Mouse (Mus musculus): Measurements from ENCODE around the gene Klf16.
"Not testable (repeated sequence)": the region's sequence is repeated elsewhere in the genome, so short reads cannot be mapped to it uniquely, and the experiment has no call there.

Klf16 gene

DNA sequence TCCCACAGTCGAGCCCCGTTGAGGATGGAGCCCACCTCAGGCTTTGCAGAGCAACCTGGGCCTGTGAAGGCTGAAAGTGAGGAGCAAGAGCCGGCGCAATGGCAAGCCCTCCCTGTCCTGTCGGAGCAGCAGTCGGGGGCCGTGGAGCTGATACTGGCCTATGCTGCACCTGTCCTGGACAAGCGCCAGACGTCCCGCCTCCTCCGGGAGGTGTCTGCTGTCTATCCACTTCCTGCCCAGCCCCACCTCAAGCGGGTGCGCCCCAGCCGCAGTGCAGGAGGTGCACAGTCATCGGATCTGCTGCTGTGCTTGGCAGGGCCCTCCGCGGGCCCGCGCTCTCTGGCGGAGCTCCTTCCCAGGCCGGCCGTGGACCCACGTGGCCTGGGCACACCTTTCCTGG lies 29.2 kb upstream of the Klf16 start:
- no peak for DNase-seq (ENCODE audit: low spot score in 2 of 2)

DNA sequence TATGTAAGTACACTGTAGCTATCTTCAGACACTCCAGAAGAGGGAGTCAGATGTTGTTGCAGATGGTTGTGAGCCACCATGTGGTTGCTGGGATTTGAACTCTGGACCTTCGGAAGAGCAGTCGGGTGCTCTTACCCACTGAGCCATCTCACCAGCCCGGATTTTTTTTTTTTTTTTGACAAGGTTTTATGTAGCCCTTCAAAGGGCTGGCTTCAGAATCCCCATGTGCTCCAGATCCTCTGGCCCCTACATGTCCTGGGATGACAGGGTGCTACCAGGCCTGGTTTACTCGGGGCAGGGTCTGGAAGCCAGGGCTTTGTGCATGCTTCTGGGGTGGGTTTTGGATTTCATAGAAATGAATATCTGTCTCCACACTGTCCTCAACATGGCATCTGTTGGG lies 28.6 kb upstream of the Klf16 start, which contains the start of gene Gm49322:
Gene Gm49322, plus strand, starts transcription at position 301 of the 400 bp plus-strand sequence.
- DNase-seq (ENCODE audit: low spot score in 2 of 2), result not testable (repeated sequence)

DNA sequence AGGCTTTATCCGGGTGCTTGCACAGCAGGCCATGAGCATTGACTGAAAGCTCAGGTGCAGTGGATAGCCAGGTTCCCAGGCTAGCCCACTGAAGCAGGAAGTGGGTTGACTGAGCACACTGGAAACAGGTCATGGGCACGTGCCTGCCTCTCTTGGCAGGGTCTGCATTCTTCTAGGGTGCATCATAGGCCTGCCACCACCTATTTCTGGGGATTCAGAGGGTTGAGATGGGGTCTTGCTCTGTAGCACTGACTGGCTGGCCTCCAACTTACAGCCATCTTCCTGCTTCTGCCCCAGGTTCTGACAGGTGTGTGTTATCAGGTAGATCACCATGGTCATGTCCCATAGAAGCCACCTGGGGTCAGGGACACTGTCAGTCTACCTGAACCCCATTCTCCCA lies 27.9 kb upstream of the Klf16 start:
- DNase-seq (ENCODE audit: low spot score in 2 of 2), result no peak

DNA sequence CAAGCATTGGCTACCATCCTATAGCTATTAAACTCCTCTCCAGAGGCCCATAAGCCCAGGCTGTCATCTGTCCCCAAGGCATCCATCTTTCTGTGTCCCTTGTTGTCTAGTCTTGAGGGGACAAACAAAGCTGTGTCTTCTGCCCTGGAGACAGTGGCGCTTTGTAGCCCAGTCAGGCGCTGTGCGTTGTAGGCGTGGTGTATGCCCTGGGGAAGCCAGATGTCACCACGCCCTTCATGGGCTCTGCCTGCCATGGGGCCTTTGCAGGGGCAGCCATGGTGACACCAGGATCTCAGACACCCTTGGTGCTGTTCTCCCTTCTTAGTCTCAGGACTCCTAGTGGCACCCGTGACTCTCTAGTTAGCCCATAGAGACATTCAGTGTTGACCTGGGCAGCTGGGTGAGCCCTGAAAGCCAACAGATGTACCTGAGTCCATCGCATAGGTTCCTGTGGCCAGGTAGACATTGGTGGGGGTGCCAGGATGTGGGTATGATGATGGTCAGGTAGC lies 26.9 kb upstream of the Klf16 start:
- DNase-seq (ENCODE audit: low spot score in 2 of 2), result no peak

DNA sequence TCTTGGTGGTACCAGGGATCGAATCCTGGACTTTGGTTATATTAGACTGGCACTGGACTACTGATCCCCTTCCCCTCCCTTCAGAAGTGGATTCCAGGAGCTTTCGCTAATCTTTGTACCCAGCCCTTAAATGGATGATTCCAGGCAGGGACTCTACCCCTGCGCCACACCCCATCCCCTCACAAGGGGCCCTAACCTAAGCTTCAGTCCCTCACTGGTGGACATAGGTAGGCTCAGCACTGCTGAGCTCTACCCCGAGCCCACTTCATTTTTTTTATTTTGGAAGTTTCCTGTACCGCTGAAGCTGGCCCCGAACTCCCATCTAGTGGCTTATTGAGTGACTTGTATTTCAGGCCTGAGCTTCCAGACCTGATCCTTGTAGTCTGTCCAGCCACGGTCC lies 26.2 kb upstream of the Klf16 start:
- DNase-seq (ENCODE audit: low spot score in 2 of 2), result no peak

DNA sequence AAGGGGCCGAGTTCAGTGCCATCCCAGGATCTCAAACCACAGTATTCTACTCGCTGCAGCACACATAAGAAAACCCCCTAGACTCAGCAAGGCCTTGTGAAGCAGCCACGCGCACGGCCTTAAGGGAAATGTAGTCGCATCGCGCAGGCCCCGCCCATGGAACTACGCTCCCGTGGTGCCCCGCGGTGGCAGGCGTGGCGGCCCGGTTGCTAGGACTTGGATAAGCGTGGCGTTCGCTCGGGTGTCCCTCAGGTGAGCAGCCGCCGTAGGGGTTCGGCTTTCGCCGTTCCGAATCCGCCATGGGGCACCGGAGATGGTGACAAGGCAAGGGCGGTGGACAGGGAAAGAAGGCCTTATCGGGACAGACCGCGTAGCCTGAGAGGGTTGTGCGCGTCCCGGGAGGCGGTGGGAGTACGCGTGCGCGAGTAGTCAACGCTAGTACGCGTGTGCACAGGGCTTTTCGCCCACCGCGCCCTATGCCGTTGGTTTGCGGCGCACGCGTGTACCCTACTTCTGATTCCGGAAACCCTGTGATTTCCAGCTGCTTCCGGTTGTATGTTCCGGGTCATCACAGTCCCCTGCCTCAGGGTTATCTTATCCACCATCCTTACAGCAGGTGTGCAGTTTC lies 25.7 kb upstream of the Klf16 start, which contains the start of the genes Scamp4 and Adat3:
Gene Scamp4, plus strand, starts transcription at position 175 of the 628 bp plus-strand sequence.
Gene Adat3, plus strand, starts transcription at position 183 of the 628 bp plus-strand sequence.
- DNase-seq (ENCODE audit: low spot score in 2 of 2), result peak; percentile 97

DNA sequence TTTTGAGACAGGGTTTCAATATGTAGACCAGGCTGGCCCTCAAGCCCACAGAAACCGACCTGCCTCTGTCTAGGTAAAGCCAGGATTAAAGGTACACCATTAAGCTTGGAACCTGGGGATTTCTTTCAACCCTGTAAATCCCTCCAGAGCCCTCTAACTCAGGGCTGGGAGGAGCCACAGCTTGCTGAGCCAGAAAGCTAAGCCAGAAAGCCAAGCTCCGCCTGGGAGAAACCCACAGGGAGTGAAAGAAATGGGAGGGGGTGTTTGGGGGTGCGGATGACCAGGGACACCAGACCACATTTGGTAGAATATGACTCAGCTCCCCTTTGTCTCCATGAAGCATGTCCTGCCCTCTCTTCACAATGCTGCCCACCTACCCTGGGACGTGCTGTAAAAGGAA lies 19.2 kb upstream of the Klf16 start:
- no peak for DNase-seq (ENCODE audit: low spot score in 2 of 2)

DNA sequence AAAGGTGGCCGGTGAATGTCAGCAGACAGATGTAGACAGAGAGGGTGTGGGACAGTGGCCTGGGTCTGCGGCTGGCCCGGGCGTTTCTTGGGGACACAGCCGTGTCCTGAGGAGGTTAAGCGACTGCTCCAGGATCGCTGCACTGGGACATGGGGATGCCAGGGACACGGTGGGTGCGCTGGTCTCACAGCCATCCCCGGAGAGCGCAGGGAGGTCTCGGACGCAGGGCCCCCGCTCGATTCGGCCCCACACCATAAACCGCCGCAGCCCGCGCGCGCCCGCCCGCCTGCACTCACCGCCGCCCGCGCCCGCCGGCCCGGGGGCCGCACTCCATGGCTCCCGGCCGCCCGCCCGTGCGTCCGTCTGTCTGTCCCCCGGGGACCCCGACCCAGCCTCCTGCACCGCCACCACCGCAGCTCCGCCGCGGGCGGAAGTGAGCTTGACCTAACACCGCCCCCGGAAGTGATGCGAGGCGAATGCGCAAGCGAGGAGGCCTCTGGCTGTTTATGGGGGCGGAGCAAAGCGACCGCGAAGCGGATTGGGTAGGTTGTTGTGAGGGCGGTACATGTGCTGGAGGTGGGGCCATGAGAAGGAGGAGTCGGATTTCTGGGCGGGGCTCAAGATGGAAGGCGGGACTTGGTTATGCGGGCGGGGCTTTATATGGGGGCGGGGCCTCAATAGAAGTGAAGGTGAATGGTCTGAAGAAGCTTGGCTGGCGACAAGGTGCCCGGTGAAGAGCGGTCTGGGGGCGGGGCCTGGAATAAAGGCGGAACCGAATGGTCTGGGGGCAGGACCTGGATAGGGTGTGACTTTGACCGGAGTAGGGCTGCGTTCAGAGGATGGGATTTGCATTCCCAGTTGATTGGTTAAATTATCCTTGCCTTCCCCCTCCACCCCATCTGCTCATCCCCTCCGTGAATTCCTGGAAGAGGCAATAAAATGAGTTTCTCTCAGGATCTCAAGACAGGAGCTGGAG lies 13.0 kb upstream of the Klf16 start, which contains the start of gene Abhd17a:
Gene Abhd17a, minus strand, starts transcription at position 463 of the 976 bp plus-strand sequence.
- DNase-seq (ENCODE audit: low spot score in 2 of 2), result peak; percentile 98

DNA sequence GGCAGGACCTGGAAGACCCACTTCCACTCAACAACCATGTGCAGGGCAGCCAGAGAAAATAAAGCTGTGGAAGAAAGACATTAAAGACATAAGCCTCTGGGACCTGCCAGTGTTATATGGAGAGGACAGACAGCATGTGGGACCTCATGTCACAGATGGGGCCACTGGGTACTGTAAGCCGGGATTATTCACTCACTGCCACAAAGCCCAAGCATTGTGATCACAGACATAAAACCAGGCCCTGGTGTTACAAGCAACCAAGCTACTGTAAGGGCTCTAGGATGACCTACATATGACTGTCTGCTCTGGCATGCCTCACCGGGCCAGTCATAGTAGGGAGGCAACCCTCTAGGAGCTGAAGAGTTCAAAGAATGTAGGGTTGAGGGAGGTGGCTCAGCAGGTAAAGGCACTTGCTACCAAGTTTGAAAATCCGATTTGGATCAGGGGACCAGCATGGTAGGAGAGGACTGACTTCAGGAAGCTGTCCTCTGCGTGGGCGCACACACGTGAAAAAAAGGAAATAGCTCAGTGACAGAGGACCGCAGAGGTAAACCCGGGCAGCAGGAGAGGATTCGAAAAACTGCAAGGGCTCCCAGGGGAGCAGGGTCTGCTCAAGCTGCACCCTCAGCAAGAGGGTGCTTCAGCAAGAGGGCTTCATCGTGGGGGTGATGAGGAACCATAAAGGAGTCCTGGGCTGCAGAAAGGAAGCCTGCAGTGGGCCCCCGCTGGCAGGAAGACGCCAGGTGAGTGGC lies 12.2 kb upstream of the Klf16 start:
- DNase-seq (ENCODE audit: low spot score in 2 of 2), result peak; percentile 46 to 55

DNA sequence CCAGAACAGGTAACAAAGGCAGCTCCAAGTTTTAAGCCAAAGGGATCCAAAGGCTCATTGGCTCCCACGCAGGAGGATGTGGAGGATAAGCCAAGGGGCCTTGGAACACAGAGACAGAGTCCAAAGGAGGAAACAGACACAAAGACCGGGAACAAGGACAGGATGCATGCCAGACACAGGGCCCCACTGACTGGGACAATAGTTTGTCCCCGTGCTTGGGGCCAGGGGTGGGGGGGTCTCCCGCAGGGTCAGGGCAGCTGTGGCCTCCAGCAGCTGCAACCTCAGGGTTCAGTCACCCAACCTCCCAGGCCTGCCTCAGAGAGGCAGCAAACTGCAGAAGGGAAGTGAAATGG lies 10.2 kb upstream of the Klf16 start:
- DNase-seq (ENCODE audit: low spot score in 2 of 2), result peak in 1 of 2 experiments; percentile 32

DNA sequence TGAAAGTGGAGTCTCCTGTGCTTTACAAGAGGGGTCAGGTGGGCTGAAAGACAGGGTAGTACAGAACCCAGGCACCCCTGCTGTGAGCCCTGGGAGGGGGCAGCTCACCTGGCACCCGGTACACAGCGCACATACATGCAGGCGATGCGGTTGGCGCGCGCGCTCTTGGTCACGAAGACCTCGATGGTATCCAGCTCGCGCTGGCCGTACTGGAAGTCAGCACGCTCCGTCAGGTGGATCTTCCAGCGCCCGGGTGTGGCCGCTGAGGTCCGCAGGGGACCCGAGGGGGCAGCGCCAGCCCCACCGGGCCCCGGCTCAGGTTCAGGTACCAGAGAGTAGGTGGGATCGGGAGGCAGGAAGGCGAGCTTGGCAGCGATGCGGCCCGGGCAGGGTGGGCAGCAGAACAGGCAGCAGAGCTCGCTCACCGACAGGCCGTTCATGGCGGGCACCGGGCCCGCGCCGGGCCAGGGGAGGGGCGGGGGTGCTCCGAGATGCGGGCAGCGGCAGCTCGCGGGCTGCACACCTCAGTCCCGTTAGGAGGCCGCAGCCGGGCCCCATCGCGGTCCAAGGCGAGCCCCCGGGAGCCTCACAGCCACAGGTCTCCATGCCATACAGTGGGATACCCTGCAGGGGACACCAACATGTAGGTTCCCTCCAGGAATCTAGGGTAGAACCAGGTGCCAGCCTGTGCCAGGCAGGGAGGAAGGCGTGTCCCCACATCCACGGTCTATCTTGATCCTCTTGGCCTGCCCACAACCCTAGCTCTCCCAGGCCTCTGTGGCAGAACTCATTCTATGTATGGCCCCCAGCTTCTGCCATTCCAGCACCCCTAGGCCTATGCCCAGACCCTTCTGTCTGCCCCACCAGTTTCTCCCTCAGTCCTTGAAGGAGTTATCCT lies 9.5 kb upstream of the Klf16 start:
- peak in 1 of 2 experiments; percentile 37 for DNase-seq (ENCODE audit: low spot score in 2 of 2)

DNA sequence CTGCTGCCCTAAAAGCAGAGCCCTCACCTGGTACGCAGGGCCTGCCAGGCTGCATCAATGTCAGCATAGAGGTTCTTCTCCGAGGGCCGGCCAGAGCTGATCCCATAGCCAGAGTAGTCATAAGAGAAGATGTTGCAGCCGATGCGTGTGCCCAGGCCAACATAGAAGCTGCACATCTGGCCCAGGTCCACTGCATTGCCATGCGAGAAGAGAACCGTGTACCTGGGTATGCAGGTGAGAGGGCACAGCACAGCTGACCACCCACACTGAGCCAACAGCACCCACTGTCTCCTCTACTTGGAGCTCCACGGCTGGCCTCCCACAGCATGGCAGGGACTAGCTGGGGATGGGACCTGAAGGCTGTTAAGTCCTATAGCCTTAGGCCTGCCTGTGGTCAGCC lies 8.5 kb upstream of the Klf16 start:
- peak in 1 of 2 experiments; percentile 26 for DNase-seq (ENCODE audit: low spot score in 2 of 2)

DNA sequence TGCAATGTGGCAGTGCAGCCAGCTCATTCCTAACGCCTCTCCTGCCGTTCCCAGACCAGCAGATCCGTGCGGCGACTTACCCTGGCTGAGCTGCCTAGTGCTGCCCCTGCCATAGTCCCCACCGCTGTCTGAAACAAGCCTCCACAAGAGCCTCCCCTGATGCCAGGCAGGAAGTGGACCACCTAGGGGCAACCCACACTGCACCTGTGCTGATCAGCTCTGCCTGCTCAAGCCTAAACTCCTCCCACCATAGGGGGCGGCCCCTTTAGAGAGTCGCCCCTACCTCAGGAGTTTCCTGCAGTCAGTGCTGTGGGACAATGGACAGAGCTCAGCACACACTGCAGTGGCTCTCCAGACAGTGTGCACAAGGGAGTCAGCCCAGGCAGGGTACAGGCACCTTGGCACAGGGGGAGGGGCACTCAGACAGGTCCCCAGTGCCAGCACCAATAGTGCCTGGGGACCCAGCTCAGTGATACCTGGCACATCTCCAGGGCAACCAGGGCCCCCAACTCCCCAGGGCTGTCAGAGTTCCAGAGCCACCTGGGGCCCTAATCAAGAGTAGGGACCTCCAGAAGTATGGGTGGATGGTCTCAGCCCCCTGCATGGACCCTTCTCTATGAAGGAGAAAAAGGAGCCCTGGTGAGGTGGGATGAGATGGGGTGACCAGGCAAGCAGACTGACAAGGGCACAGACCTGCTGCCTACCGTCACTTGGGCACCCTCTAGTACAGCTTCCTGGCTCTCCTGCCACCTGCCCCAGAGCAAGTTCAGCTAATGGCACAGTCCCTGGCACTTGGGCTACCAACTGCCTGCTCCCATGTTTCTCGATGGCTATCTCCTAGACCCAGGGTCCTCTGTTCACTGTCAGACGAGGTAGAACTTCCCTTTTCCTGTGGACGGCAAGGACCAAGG lies 7.8 kb upstream of the Klf16 start:
- peak in 1 of 2 experiments; percentile 33 for DNase-seq (ENCODE audit: low spot score in 2 of 2)

DNA sequence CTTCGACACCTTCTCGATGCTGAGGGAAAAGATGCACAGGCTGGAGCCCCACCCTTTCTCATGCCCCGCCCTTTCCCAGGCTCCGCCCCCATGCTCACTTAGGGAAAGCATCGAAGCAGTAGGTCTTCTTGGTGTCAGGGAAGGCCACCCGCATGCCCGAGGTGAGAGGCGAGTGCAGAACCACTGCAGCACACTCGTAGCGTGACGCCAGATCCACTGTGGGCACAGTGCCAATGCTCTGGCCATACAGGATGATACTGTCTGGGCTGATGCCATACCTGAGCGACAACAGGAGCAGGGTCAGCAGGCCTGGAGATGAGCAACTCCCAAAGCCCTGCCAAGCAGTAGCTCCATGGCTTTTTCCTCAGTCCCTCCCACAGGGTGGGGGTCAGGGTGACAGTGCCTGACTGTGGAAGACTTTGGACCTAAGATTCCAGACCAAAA lies 6.9 kb upstream of the Klf16 start:
- peak in 1 of 2 experiments; percentile 38 for DNase-seq (ENCODE audit: low spot score in 2 of 2)

DNA sequence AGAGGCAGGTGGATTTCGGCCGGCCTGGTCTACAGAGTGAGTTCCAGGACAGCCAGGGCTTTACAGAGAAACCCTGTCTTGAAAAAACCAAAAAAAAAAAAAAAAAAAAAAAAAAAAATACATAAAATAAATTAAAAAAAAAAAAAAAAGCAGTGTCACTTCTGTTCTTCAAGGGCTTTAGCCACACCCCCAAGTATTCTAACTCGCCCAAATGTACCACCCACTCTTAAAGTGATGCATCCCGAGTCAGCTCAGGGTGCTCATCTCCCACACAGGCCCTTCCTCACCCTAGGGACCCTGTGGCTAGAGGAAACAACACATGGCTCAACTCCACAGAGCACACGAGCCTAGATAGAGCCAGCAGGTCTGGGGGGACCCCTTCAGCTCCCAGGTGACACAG lies 5.9 kb upstream of the Klf16 start:
- DNase-seq (ENCODE audit: low spot score in 2 of 2), result peak in 1 of 2 experiments; percentile 20

DNA sequence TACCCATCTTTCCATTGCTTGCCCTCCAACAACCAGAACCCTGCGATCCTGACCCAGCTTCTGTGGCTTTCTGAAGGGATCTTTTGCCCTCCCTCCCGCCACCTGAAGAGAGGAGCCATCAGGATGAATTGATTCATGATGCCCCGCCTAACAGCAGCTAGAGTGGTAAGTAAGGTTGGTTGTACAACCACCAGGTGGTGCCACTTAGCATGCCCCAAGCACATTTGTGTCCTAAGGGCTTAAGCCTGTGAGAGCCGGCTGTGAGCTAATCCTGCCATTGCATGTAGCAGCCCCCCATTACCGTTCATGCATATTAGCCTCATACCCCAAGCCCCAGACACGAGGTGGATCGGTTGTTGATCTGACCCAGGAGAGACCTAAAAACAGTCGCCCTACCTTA lies 1.8 kb upstream of the Klf16 start:
- peak; percentile 63 to 66 for DNase-seq (ENCODE audit: low spot score in 2 of 2)

DNA sequence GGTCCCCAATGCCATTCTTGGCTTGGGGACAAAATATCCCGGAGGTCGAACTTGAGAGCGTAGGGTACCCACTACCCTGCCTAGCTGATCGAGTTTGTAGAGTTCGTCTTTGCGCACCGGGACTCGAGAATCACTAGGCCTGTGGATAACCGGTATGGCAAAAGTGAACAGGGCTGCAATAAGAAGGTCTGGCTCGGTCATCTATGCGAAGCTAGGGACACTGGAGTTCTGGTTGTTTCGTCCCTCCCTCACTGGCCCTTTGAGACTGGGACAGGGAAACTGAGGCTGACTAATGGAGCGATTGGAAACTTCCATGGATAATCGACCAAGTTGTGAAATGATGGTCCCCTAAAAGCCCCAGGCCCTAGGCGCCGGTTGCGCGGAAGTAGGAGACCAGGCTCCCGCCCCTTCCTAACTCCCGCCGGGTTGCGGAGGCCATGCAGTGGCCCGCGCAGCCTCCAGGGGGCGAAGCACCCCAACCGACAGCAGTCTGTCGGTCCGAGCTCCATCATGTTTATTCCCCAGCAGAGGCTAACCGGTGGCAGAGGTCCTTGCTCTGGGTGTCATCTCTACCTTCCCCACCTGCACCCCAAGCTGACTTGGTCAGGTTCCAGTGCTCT lies 1.1 kb upstream of the Klf16 start:
- DNase-seq (ENCODE audit: low spot score in 2 of 2), result peak; percentile 81 to 86

DNA sequence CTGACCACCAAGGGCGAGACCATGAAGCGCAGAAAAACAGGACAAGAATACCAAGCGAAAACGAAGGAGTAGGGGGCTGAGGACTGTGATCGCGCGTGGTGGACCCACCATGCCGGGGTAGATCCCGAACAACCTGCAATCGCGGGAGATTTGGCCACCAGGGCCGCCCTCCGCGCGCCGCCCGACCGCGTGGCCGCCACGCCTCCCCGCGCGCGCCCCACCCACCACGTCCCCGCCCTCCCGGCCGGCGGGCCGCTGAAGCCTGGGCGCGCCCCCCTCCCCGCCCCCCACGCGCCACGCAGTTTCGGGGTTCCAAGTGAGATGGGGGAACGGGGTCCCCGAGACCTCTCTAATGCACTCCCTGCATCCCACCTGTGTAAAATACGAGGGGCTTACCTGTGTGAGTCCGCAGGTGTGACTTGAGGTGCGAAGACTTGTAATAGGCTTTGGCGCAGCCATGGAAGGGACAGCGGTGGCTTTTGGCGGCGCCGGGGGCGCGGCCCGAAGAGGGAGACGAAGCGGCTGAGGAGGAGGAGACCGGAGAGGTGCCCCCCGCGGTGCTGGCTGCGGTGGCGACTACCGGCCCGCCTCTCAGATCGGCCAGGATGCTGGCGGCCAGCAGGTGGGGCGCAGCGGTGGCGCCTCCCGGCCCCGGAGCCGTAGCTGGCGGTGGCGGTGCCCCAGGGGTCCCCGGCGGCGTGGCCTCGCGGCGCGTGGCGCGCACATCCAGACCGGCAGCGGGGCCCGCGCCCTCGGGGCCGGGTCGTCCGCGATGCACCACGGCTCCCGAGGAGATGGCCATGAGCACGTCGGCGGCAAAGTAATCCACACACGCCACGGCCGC lies 548 bp downstream of the Klf16 start:
- peak; percentile 70 to 73 for DNase-seq (ENCODE audit: low spot score in 2 of 2)

Data from right cerebral cortex, postnatal 10 days (tissue).